Mouse (Mus musculus): ENCODE data around the gene Rnf113a1. TPM values are rescaled to one million over a fixed set of nuclear protein-coding genes. Genes with fewer than 3 reads are reported as not detected.
"Not testable (repeated sequence)": the region's sequence is repeated elsewhere in the genome, so short reads cannot be mapped to it uniquely, and the experiment has no call there.

The Rnf113a1 gene
- polyA plus RNA-seq (2014; fragmentation: Nextera tagmentation; extraction: Ambion mirVana) = 21.8 and 27.1 TPM in 2 replicates

GRCm38 (mm10) chrX:37191105-37191743, at the start of gene Rnf113a1, which contains the start of gene Ndufa1:
Rnf113a1 (plus strand) TSS chrX:37191245.
Ndufa1 (minus strand) TSS chrX:37191163.
- WGBS = 13% methylated on average over 61 of the region's 63 CpGs
- peak within 1 kb of the TSS; percentile 74 for H3K27ac ChIP-seq (ENCODE audit: low read depth, low read length)
- no peaks in the 10 kb centered on the region for H3K9me3 ChIP-seq (ENCODE audit: control insufficient read depth, low read length)
- H3K27me3 ChIP-seq (ENCODE audit: control insufficient read depth, insufficient read depth, low read length) = no peaks in the 10 kb centered on the region
- 0 out of 2 replicates have a peak, but pooled peaks cover 4% of the 10 kb centered on the region for H3K4me1 ChIP-seq (ENCODE audit: control insufficient read depth, insufficient read depth, low read length)
- H3K4me3 ChIP-seq (ENCODE audit: low read depth, low read length) = peak within 1 kb of the TSS; percentile 47
- peak; percentile 94 for ATAC-seq (ENCODE audit: low read depth)
- peak within 1 kb of the TSS; percentile 51 for H3K9ac ChIP-seq (replicated peaks; ENCODE audit: low read depth, low read length)
- H3K36me3 ChIP-seq (ENCODE audit: control insufficient read depth, insufficient read depth, low read length) = no peaks in the 10 kb centered on the region
- H3K4me2 ChIP-seq (ENCODE audit: low read depth, low read length) = peak within 1 kb of the TSS; percentile 51

GRCm38 (mm10) chrX:37141732-37142131, 49.3 kb upstream of the Rnf113a1 start:
- Histone ChIP-seq H3K4me2 (ENCODE audit: low read depth, low read length) (no peak overlapping the region), H3K36me3 (ENCODE audit: control insufficient read depth, insufficient read depth, low read length) (no peaks in the 10 kb centered on the region), H3K9ac (replicated peaks; ENCODE audit: low read depth, low read length) (no peak overlapping the region), H3K27ac (ENCODE audit: low read depth, low read length) (no peak overlapping the region), H3K4me1 (ENCODE audit: control insufficient read depth, insufficient read depth, low read length) (no peaks in the 10 kb centered on the region), H3K27me3 (ENCODE audit: control insufficient read depth, insufficient read depth, low read length) (no peaks in the 10 kb centered on the region), H3K9me3 (ENCODE audit: control insufficient read depth, low read length) (no peaks in the 10 kb centered on the region), H3K4me3 (ENCODE audit: low read depth, low read length) (no peak overlapping the region)
- no peak for ATAC-seq (ENCODE audit: low read depth)
- WGBS = 88% methylated on average over 3 of the region's 3 CpGs

- not testable (repeated sequence) for H3K27ac ChIP-seq (ENCODE audit: low read depth, low read length); H3K4me3 ChIP-seq (ENCODE audit: low read depth, low read length); H3K9me3 ChIP-seq (ENCODE audit: control insufficient read depth, low read length); ATAC-seq (ENCODE audit: low read depth); H3K36me3 ChIP-seq (ENCODE audit: control insufficient read depth, insufficient read depth, low read length); H3K4me1 ChIP-seq (ENCODE audit: control insufficient read depth, insufficient read depth, low read length); H3K27me3 ChIP-seq (ENCODE audit: control insufficient read depth, insufficient read depth, low read length); H3K4me2 ChIP-seq (ENCODE audit: low read depth, low read length); H3K9ac ChIP-seq (replicated peaks; ENCODE audit: low read depth, low read length)
- 67% methylated on average over 1 of the region's 4 CpGs for WGBS
These were observed 46.5 kb upstream of the Rnf113a1 start for GRCm38 (mm10) chrX:37144498-37144897.

DNA sequence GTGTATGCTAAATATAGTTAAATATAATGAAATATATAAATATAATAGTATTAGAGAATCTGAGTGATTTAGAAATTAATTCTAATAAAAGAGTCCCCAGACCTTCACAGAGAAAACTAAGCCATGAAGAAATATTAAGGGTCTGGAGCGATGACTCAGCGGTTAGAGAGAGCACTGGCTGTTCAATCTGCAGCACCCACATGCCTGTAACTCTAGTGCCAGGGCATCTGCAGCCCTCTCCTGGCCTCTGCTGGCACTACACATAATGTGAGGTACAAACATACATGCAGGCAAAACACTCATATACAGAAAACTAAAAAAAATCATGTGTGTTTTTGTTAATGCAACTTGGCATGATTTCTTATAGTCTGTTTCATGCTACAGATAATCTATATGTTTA, 46.1 kb upstream of the Rnf113a1 start:
- no peak overlapping the region for H3K27ac ChIP-seq (ENCODE audit: low read depth, low read length)
- H3K9me3 ChIP-seq (ENCODE audit: control insufficient read depth, low read length) = no peaks in the 10 kb centered on the region
- no peak overlapping the region for H3K9ac ChIP-seq (replicated peaks; ENCODE audit: low read depth, low read length)
- no peak overlapping the region for H3K4me2 ChIP-seq (ENCODE audit: low read depth, low read length)
- ATAC-seq (ENCODE audit: low read depth) = no peak
- no peak overlapping the region for H3K4me3 ChIP-seq (ENCODE audit: low read depth, low read length)
- 93% methylated on average over 2 of the region's 2 CpGs for WGBS
- H3K27me3 ChIP-seq (ENCODE audit: control insufficient read depth, insufficient read depth, low read length) = no peaks in the 10 kb centered on the region
- H3K4me1 ChIP-seq (ENCODE audit: control insufficient read depth, insufficient read depth, low read length) = no peaks in the 10 kb centered on the region
- no peaks in the 10 kb centered on the region for H3K36me3 ChIP-seq (ENCODE audit: control insufficient read depth, insufficient read depth, low read length)

DNA sequence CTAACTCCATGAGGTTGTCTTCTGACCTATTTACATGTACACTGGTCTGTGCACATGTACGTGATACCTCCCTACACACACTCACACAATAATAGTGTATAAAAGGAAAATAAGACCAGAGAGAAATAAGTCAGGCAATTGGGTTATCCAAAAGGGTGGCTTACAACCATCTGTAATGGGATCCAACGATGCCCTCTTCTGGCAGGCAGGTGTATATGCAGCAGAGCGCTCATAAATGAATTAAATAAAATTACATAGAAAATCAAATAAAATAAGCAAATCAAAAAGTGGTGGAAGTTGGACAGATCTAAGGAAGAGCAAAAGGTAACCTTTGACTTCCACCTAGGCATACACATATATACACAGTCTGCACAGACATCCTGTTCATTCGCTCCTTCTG, 33.2 kb upstream of the Rnf113a1 start:
- WGBS = 66% methylated on average over 4 of the region's 4 CpGs

GRCm38 (mm10) chrX:37161169-37161568, 29.9 kb upstream of the Rnf113a1 start:
- H3K9ac ChIP-seq (replicated peaks; ENCODE audit: low read depth, low read length) = no peak overlapping the region
- no peak overlapping the region for H3K4me3 ChIP-seq (ENCODE audit: low read depth, low read length)
- H3K27me3 ChIP-seq (ENCODE audit: control insufficient read depth, insufficient read depth, low read length) = no peaks in the 10 kb centered on the region
- no peaks in the 10 kb centered on the region for H3K36me3 ChIP-seq (ENCODE audit: control insufficient read depth, insufficient read depth, low read length)
- no peaks in the 10 kb centered on the region for H3K4me1 ChIP-seq (ENCODE audit: control insufficient read depth, insufficient read depth, low read length)
- H3K4me2 ChIP-seq (ENCODE audit: low read depth, low read length) = no peak overlapping the region
- H3K27ac ChIP-seq (ENCODE audit: low read depth, low read length) = no peak overlapping the region
- no peaks in the 10 kb centered on the region for H3K9me3 ChIP-seq (ENCODE audit: control insufficient read depth, low read length)
- ATAC-seq (ENCODE audit: low read depth) = no peak
- WGBS = 79% methylated on average over 10 of the region's 10 CpGs

More for the DNA sequence above, 33.2 kb upstream of the Rnf113a1 start:
- Histone ChIP-seq H3K9me3 (ENCODE audit: control insufficient read depth, low read length) (no peaks in the 10 kb centered on the region), H3K4me2 (ENCODE audit: low read depth, low read length) (no peak overlapping the region), H3K27me3 (ENCODE audit: control insufficient read depth, insufficient read depth, low read length) (no peaks in the 10 kb centered on the region), H3K27ac (ENCODE audit: low read depth, low read length) (no peak overlapping the region), H3K9ac (replicated peaks; ENCODE audit: low read depth, low read length) (no peak overlapping the region), H3K4me1 (ENCODE audit: control insufficient read depth, insufficient read depth, low read length) (no peaks in the 10 kb centered on the region), H3K36me3 (ENCODE audit: control insufficient read depth, insufficient read depth, low read length) (no peaks in the 10 kb centered on the region), H3K4me3 (ENCODE audit: low read depth, low read length) (no peak overlapping the region)
- no peak for ATAC-seq (ENCODE audit: low read depth)

- Histone ChIP-seq H3K36me3 (ENCODE audit: control insufficient read depth, insufficient read depth, low read length) (no peaks in the 10 kb centered on the region), H3K27ac (ENCODE audit: low read depth, low read length) (no peak overlapping the region), H3K4me3 (ENCODE audit: low read depth, low read length) (no peak overlapping the region), H3K9me3 (ENCODE audit: control insufficient read depth, low read length) (no peaks in the 10 kb centered on the region), H3K4me2 (ENCODE audit: low read depth, low read length) (no peak overlapping the region), H3K4me1 (ENCODE audit: control insufficient read depth, insufficient read depth, low read length) (no peaks in the 10 kb centered on the region), H3K9ac (replicated peaks; ENCODE audit: low read depth, low read length) (no peak overlapping the region), H3K27me3 (ENCODE audit: control insufficient read depth, insufficient read depth, low read length) (no peaks in the 10 kb centered on the region)
- ATAC-seq (ENCODE audit: low read depth) = no peak
- WGBS = 76% methylated on average over 17 of the region's 18 CpGs
These were observed 27.9 kb upstream of the Rnf113a1 start for GRCm38 (mm10) chrX:37163115-37163514.

GRCm38 (mm10) chrX:37167085-37167484, 24.0 kb upstream of the Rnf113a1 start:
- Histone ChIP-seq H3K4me1 (ENCODE audit: control insufficient read depth, insufficient read depth, low read length) (no peaks in the 10 kb centered on the region), H3K4me2 (ENCODE audit: low read depth, low read length) (no peak overlapping the region), H3K4me3 (ENCODE audit: low read depth, low read length) (no peak overlapping the region), H3K9me3 (ENCODE audit: control insufficient read depth, low read length) (no peaks in the 10 kb centered on the region), H3K9ac (replicated peaks; ENCODE audit: low read depth, low read length) (no peak overlapping the region), H3K27ac (ENCODE audit: low read depth, low read length) (no peak overlapping the region), H3K36me3 (ENCODE audit: control insufficient read depth, insufficient read depth, low read length) (no peaks in the 10 kb centered on the region), H3K27me3 (ENCODE audit: control insufficient read depth, insufficient read depth, low read length) (no peaks in the 10 kb centered on the region)
- WGBS = 40% methylated on average over 3 of the region's 3 CpGs
- ATAC-seq (ENCODE audit: low read depth) = no peak

GRCm38 (mm10) chrX:37168742-37169141, 22.3 kb upstream of the Rnf113a1 start, which contains the start of gene Akap14:
Akap14 (minus strand) TSS chrX:37168842.
- Histone ChIP-seq H3K36me3 (ENCODE audit: control insufficient read depth, insufficient read depth, low read length) (no peaks in the 10 kb centered on the region), H3K4me2 (ENCODE audit: low read depth, low read length) (no peak within 1 kb of the TSS), H3K4me3 (ENCODE audit: low read depth, low read length) (no peak within 1 kb of the TSS), H3K9ac (replicated peaks; ENCODE audit: low read depth, low read length) (no peak within 1 kb of the TSS), H3K27ac (ENCODE audit: low read depth, low read length) (no peak within 1 kb of the TSS), H3K9me3 (ENCODE audit: control insufficient read depth, low read length) (no peaks in the 10 kb centered on the region), H3K27me3 (ENCODE audit: control insufficient read depth, insufficient read depth, low read length) (no peaks in the 10 kb centered on the region), H3K4me1 (ENCODE audit: control insufficient read depth, insufficient read depth, low read length) (no peaks in the 10 kb centered on the region)
- ATAC-seq (ENCODE audit: low read depth) = no peak
- 46% methylated on average over 5 of the region's 5 CpGs for WGBS
